Mouse (Mus musculus) ES-Bruce4 (cell line): Measurements from ENCODE around the gene Fap. TPM values are rescaled to one million over a fixed set of nuclear protein-coding genes. Genes with fewer than 3 reads are reported as not detected.

Experiments
- H3K27ac ChIP-seq: 2 replicates; pipeline ENCODE4 v1.5.1; 2012; ENCODE audit warnings: low read length, inconsistent platforms; ENCODE audit not compliant: insufficient read depth
- H3K27me3 ChIP-seq: 2 replicates; pipeline ENCODE4 v1.6.1; 2012; ENCODE audit warnings: mild to moderate bottlenecking, low read length, inconsistent platforms; ENCODE audit not compliant: control insufficient read depth, poor library complexity, insufficient read depth, severe bottlenecking
- H3K36me3 ChIP-seq: 2 replicates; pipeline ENCODE4 v1.6.1; 2012; ENCODE audit warnings: inconsistent platforms, mild to moderate bottlenecking, low read length, moderate library complexity; ENCODE audit not compliant: control insufficient read depth, poor library complexity, insufficient read depth, severe bottlenecking
- H3K4me1 ChIP-seq: one replicate; pipeline ENCODE4 v1.8.1; 2011; ENCODE audit warnings: low read length; ENCODE audit not compliant: control insufficient read depth, insufficient read depth
- H3K4me3 ChIP-seq: 2 replicates; pipeline ENCODE4 v1.5.1; 2011; ENCODE audit warnings: low read depth, mild to moderate bottlenecking, low read length
- H3K9ac ChIP-seq: 2 replicates; pipeline ENCODE4 v1.6.1; 2012; ENCODE audit warnings: low read depth, mild to moderate bottlenecking, inconsistent platforms; ENCODE audit not compliant: poor library complexity, severe bottlenecking
- H3K9me3 ChIP-seq: replicated peaks from 2 replicates; pipeline ENCODE4 v1.6.1; 2012; ENCODE audit warnings: mild to moderate bottlenecking, low read length, inconsistent platforms; ENCODE audit not compliant: control insufficient read depth, poor library complexity, insufficient read depth, severe bottlenecking
- CTCF ChIP-seq: IDR thresholded peaks from one replicate; pipeline ENCODE4 v1.8.1; 2011; ENCODE audit warnings: low read depth, low read length
- EP300 ChIP-seq: IDR thresholded peaks from 2 replicates; pipeline ENCODE4 v1.6.1; 2011; ENCODE audit warnings: low read depth, low read length; ENCODE audit not compliant: insufficient read depth
- POLR2A ChIP-seq: IDR thresholded peaks from one replicate; pipeline ENCODE4 v1.8.1; 2011; ENCODE audit warnings: low read length; ENCODE audit not compliant: insufficient read depth
- polyA plus RNA-seq: library from polyadenylated mRNA; stranded (reverse); fragments of >200 nt; gene quantifications from 2 replicates; pipeline ENCODE4 v1.2.4, GENCODE M21; 2011; ENCODE audit warnings: low read depth; ENCODE audit not compliant: missing spikeins, insufficient read depth, insufficient read length

Gene Fap
- 0.70 and 1.3 TPM in 2 replicates for polyA plus RNA-seq

- no peaks in the 10 kb centered on the region for H3K9me3 ChIP-seq
- H3K27ac ChIP-seq = no peak within 1 kb of the TSS
- no peak within 1 kb of the TSS for H3K4me3 ChIP-seq
- no peaks in the 10 kb centered on the region for H3K36me3 ChIP-seq
- no peaks in the 10 kb centered on the region for H3K27me3 ChIP-seq
- no peak within 1 kb of the TSS for H3K9ac ChIP-seq
- TF ChIP-seq POLR2A (no peak), CTCF (no peak), EP300 (no peak)
- no peaks in the 10 kb centered on the region for H3K4me1 ChIP-seq
Measured at GRCm38 (mm10) chr2:62573753-62574159, at the start of gene Fap. Fap (minus strand) TSS chr2:62574075.

GRCm38 (mm10) chr2:62623024-62623441, 49.2 kb upstream of the Fap start:
- H3K27ac ChIP-seq = no peak overlapping the region
- no peaks in the 10 kb centered on the region for H3K4me1 ChIP-seq
- H3K4me3 ChIP-seq = no peak overlapping the region
- H3K9me3 ChIP-seq = no peaks in the 10 kb centered on the region
- H3K36me3 ChIP-seq = no peaks in the 10 kb centered on the region
- H3K9ac ChIP-seq = no peak overlapping the region
- H3K27me3 ChIP-seq = no peaks in the 10 kb centered on the region
- TF ChIP-seq CTCF = no peak
- no peak for TF ChIP-seq EP300
- no peak for TF ChIP-seq POLR2A

- Histone ChIP-seq H3K4me1 (no peaks in the 10 kb centered on the region), H3K27me3 (no peaks in the 10 kb centered on the region), H3K4me3 (no peak overlapping the region), H3K36me3 (no peaks in the 10 kb centered on the region), H3K27ac (no peak overlapping the region), H3K9me3 (no peaks in the 10 kb centered on the region), H3K9ac (no peak overlapping the region)
- TF ChIP-seq POLR2A (no peak), CTCF (no peak), EP300 (no peak)
Measured at GRCm38 (mm10) chr2:62619679-62620078, 45.8 kb upstream of the Fap start.

- TF ChIP-seq EP300 = no peak
- no peak for TF ChIP-seq POLR2A
- no peak for TF ChIP-seq CTCF
- H3K4me1 ChIP-seq = no peaks in the 10 kb centered on the region
Measured at GRCm38 (mm10) chr2:62618934-62619341, 45.1 kb upstream of the Fap start.

GRCm38 (mm10) chr2:62613133-62613532, 39.3 kb upstream of the Fap start:
- no peaks in the 10 kb centered on the region for H3K36me3 ChIP-seq
- H3K4me3 ChIP-seq = no peak overlapping the region
- H3K27me3 ChIP-seq = no peaks in the 10 kb centered on the region
- H3K27ac ChIP-seq = no peak overlapping the region
- TF ChIP-seq POLR2A (no peak), CTCF (no peak), EP300 (no peak)
- H3K9me3 ChIP-seq = no peaks in the 10 kb centered on the region
- no peak overlapping the region for H3K9ac ChIP-seq
- no peaks in the 10 kb centered on the region for H3K4me1 ChIP-seq

More at GRCm38 (mm10) chr2:62618934-62619341, 45.1 kb upstream of the Fap start:
- no peak overlapping the region for H3K4me3 ChIP-seq
- no peaks in the 10 kb centered on the region for H3K36me3 ChIP-seq
- H3K9ac ChIP-seq = no peak overlapping the region
- H3K27me3 ChIP-seq = no peaks in the 10 kb centered on the region
- H3K27ac ChIP-seq = no peak overlapping the region
- H3K9me3 ChIP-seq = no peaks in the 10 kb centered on the region

- no peaks in the 10 kb centered on the region for H3K36me3 ChIP-seq
- H3K4me1 ChIP-seq = no peaks in the 10 kb centered on the region
- H3K27ac ChIP-seq = no peak overlapping the region
- no peak for TF ChIP-seq EP300
- no peak for TF ChIP-seq CTCF
- TF ChIP-seq POLR2A = no peak
- no peak overlapping the region for H3K9ac ChIP-seq
- no peaks in the 10 kb centered on the region for H3K9me3 ChIP-seq
- no peak overlapping the region for H3K4me3 ChIP-seq
- H3K27me3 ChIP-seq = no peaks in the 10 kb centered on the region
Measured at GRCm38 (mm10) chr2:62606205-62606604, 32.3 kb upstream of the Fap start.
